Mouse (Mus musculus) MEL (cell line): ENCODE results near the gene Olfr1250. TPM values are rescaled to one million over a fixed set of nuclear protein-coding genes. Genes with fewer than 3 reads are reported as not detected.
"Not testable (repeated sequence)": the region's sequence is repeated elsewhere in the genome, so short reads cannot be mapped to it uniquely, and the experiment has no call there.

Experiments used
- DNase-seq: peaks from one replicate; pipeline ENCODE4 v3.0.0; 2011; ENCODE audit warnings: low read depth, low spot score
- H3K27ac ChIP-seq: 2 replicates; pipeline ENCODE4 v1.5.1; 2012; ENCODE audit warnings: low read depth, mild to moderate bottlenecking, control low read depth, low read length, moderate library complexity; ENCODE audit not compliant: control insufficient read depth
- H3K27me3 ChIP-seq, 2 experiments: fragments of 150-350 bp in 1 of 2; sonication (generic) in 1 of 2; 2 replicates each; pipeline ENCODE4 v1.6.1; 2012; ENCODE audit warnings: low read length in 2 of 2, mild to moderate bottlenecking in 2 of 2, improper control_type of control experiment in 1 of 2, moderate library complexity in 1 of 2; ENCODE audit not compliant: insufficient read depth in 2 of 2, control insufficient read depth in 1 of 2
- H3K36me3 ChIP-seq, 2 experiments: 2 replicates each; pipeline ENCODE4 v1.6.1; 2012 to 2014; ENCODE audit warnings: low read length in 2 of 2, improper control_type of control experiment in 1 of 2, inconsistent platforms in 1 of 2, mild to moderate bottlenecking in 1 of 2; ENCODE audit not compliant: insufficient read depth in 2 of 2, control insufficient read depth in 1 of 2
- H3K4me1 ChIP-seq, 2 experiments: fragments of 150-350 bp in 1 of 2; sonication (generic) in 1 of 2; 2 replicates each; pipeline ENCODE4 v1.6.1; 2012; ENCODE audit warnings: low read length in 2 of 2, improper control_type of control experiment in 1 of 2, mild to moderate bottlenecking in 1 of 2; ENCODE audit not compliant: insufficient read depth in 2 of 2, control insufficient read depth in 1 of 2
- H3K4me3 ChIP-seq, 2 experiments: fragments of 150-350 bp in 1 of 2; sonication (generic) in 1 of 2; 2 replicates each; pipeline ENCODE4 v1.5.1; 2012; ENCODE audit warnings: low read depth in 2 of 2, low read length in 2 of 2, mild to moderate bottlenecking in 2 of 2, moderate library complexity in 2 of 2, control low read depth in 1 of 2, improper control_type of control experiment in 1 of 2; ENCODE audit not compliant: control insufficient read depth in 1 of 2, insufficient read depth in 1 of 2
- H3K79me2 ChIP-seq: 2 replicates; pipeline ENCODE4 v1.6.1; 2012; ENCODE audit warnings: mild to moderate bottlenecking, low read length, moderate library complexity; ENCODE audit not compliant: control insufficient read depth, poor library complexity, insufficient read depth
- H3K9ac ChIP-seq: 2 replicates; pipeline ENCODE4 v1.6.1; 2012; ENCODE audit warnings: low read depth, mild to moderate bottlenecking, control low read depth, low read length, moderate library complexity; ENCODE audit not compliant: control insufficient read depth, poor library complexity, severe bottlenecking
- H3K9me3 ChIP-seq: fragments of 150-350 bp; sonication (generic); replicated peaks from 2 replicates; pipeline ENCODE4 v1.6.1; 2012; ENCODE audit warnings: mild to moderate bottlenecking, low read length, improper control_type of control experiment, moderate library complexity; ENCODE audit not compliant: insufficient read depth
- BHLHE40 ChIP-seq: IDR thresholded peaks from 2 replicates; pipeline ENCODE4 v1.6.1; 2012; ENCODE audit warnings: low read depth, mild to moderate bottlenecking, inconsistent platforms, low read length, improper control_type of control experiment, borderline replicate concordance
- CHD2 ChIP-seq: IDR thresholded peaks from 2 replicates; pipeline ENCODE4 v1.6.1; 2011; ENCODE audit warnings: low read length, improper control_type of control experiment
- E2F4 ChIP-seq: IDR thresholded peaks from 2 replicates; pipeline ENCODE4 v1.6.1; 2011; ENCODE audit warnings: low read depth, low read length, improper control_type of control experiment, borderline replicate concordance
- ELF1 ChIP-seq: IDR thresholded peaks from 2 replicates; pipeline ENCODE4 v1.6.1; 2014; ENCODE audit warnings: low read depth, mild to moderate bottlenecking, inconsistent platforms, low read length, improper control_type of control experiment, moderate library complexity
- ETS1 ChIP-seq: IDR thresholded peaks from 2 replicates; pipeline ENCODE4 v1.6.1; 2012; ENCODE audit warnings: low read depth, mild to moderate bottlenecking, inconsistent platforms, low read length, improper control_type of control experiment, moderate library complexity
- GATA1 ChIP-seq: IDR thresholded peaks from 2 replicates; pipeline ENCODE4 v1.6.1; 2011; ENCODE audit warnings: low read depth, low read length, improper control_type of control experiment
- JUND ChIP-seq: IDR thresholded peaks from 2 replicates; pipeline ENCODE4 v1.6.1; 2011; ENCODE audit warnings: low read depth, mild to moderate bottlenecking, improper control_type of control experiment, low read length
- KAT2A ChIP-seq: conservative IDR thresholded peaks from 2 replicates; pipeline ENCODE4 v1.6.1; 2012; ENCODE audit warnings: low read depth, low read length, improper control_type of control experiment, inconsistent platforms
- MAFK ChIP-seq: IDR thresholded peaks from 2 replicates; pipeline ENCODE4 v1.6.1; 2011; ENCODE audit warnings: low read depth, mild to moderate bottlenecking, low read length, improper control_type of control experiment, borderline replicate concordance
- MAX ChIP-seq: IDR thresholded peaks from 2 replicates; pipeline ENCODE4 v1.6.1; 2011; ENCODE audit warnings: low read length, improper control_type of control experiment
- MAZ ChIP-seq: IDR thresholded peaks from 2 replicates; pipeline ENCODE4 v1.6.1; 2012; ENCODE audit warnings: low read depth, mild to moderate bottlenecking, inconsistent platforms, low read length, improper control_type of control experiment
- MEF2A ChIP-seq: IDR thresholded peaks from 2 replicates; pipeline ENCODE4 v1.6.1; 2014; ENCODE audit warnings: low read depth, mild to moderate bottlenecking, inconsistent platforms, low read length, improper control_type of control experiment; ENCODE audit not compliant: poor library complexity, insufficient replicate concordance, severe bottlenecking; ENCODE audit errors: extremely low read depth
- MYB ChIP-seq: IDR thresholded peaks from 2 replicates; pipeline ENCODE4 v1.6.1; 2011; ENCODE audit warnings: mild to moderate bottlenecking, low read depth, low read length, improper control_type of control experiment
- POLR2A ChIP-seq, 2 experiments: IDR thresholded peaks; 2 replicates each; pipeline ENCODE4 v1.6.1; 2011 to 2012; ENCODE audit warnings: low read length in 2 of 2, mild to moderate bottlenecking in 2 of 2, control low read depth in 1 of 2, improper control_type of control experiment in 1 of 2, low read depth in 1 of 2, moderate library complexity in 1 of 2; ENCODE audit not compliant: control insufficient read depth in 1 of 2, insufficient read depth in 1 of 2, poor library complexity in 1 of 2
- POLR2AphosphoS2 ChIP-seq: IDR thresholded peaks from 2 replicates; pipeline ENCODE4 v1.6.1; 2011; ENCODE audit warnings: low read length, improper control_type of control experiment
- RAD21 ChIP-seq: IDR thresholded peaks from 2 replicates; pipeline ENCODE4 v1.6.1; 2011; ENCODE audit warnings: mild to moderate bottlenecking, low read depth, low read length, improper control_type of control experiment
- RCOR1 ChIP-seq: IDR thresholded peaks from 2 replicates; pipeline ENCODE4 v1.6.1; 2012; ENCODE audit warnings: low read depth, mild to moderate bottlenecking, inconsistent platforms, low read length, improper control_type of control experiment
- SIN3A ChIP-seq: IDR thresholded peaks from 2 replicates; pipeline ENCODE4 v1.6.1; 2012; ENCODE audit warnings: low read length, improper control_type of control experiment, inconsistent platforms
- TBP ChIP-seq: IDR thresholded peaks from 2 replicates; pipeline ENCODE4 v1.8.0; 2011; ENCODE audit warnings: low read depth, low read length, improper control_type of control experiment
- TCF12 ChIP-seq: IDR thresholded peaks from 2 replicates; pipeline ENCODE4 v1.6.1; 2014; ENCODE audit warnings: low read depth, mild to moderate bottlenecking, inconsistent platforms, low read length, improper control_type of control experiment, moderate library complexity
- UBTF ChIP-seq: IDR thresholded peaks from 2 replicates; pipeline ENCODE4 v1.6.1; 2012; ENCODE audit warnings: low read depth, mild to moderate bottlenecking, inconsistent platforms, low read length, improper control_type of control experiment, moderate library complexity, borderline replicate concordance; ENCODE audit not compliant: insufficient read depth
- USF1 ChIP-seq: IDR thresholded peaks from 2 replicates; pipeline ENCODE4 v1.6.1; 2014; ENCODE audit warnings: low read depth, mild to moderate bottlenecking, inconsistent platforms, low read length, improper control_type of control experiment, moderate library complexity
- USF2 ChIP-seq, 2 experiments: IDR thresholded peaks; 2 replicates each; pipeline ENCODE4 v1.6.1; 2011 to 2012; ENCODE audit warnings: improper control_type of control experiment in 2 of 2, low read length in 2 of 2, borderline replicate concordance in 1 of 2, inconsistent platforms in 1 of 2, low read depth in 1 of 2, mild to moderate bottlenecking in 1 of 2; ENCODE audit not compliant: insufficient read depth in 1 of 2
- ZC3H11A ChIP-seq: IDR thresholded peaks from 2 replicates; pipeline ENCODE4 v1.6.1; 2012; ENCODE audit warnings: low read depth, mild to moderate bottlenecking, inconsistent platforms, low read length, improper control_type of control experiment
- ZMIZ1 ChIP-seq: IDR thresholded peaks from 2 replicates; pipeline ENCODE4 v1.6.1; 2012; ENCODE audit warnings: low read depth, mild to moderate bottlenecking, inconsistent platforms, low read length, improper control_type of control experiment, moderate library complexity
- ZNF384 ChIP-seq: IDR thresholded peaks from 2 replicates; pipeline ENCODE4 v1.6.1; 2012; ENCODE audit warnings: low read depth, mild to moderate bottlenecking, inconsistent platforms, low read length, improper control_type of control experiment
- polyA plus RNA-seq, 2 experiments: library from polyadenylated mRNA; stranded (reverse) in 1 of 2; unstranded in 1 of 2; fragments of >175 nt in 1 of 2; fragments of >200 nt in 1 of 2; gene quantifications; 2 replicates each; pipeline versions ENCODE4 v1.2.1 to v1.2.4; 2012; ENCODE audit warnings: low replicate concordance in 2 of 2, low read depth in 1 of 2; ENCODE audit not compliant: insufficient read length in 2 of 2, insufficient read depth in 1 of 2, missing spikeins in 1 of 2
- total RNA-seq: library from RNA; depleted of rRNA; stranded (reverse); fragments of 300-350 nt; gene quantifications from 2 replicates; pipeline ENCODE4 v1.2.3, GENCODE M21; 2012

Gene Olfr1250
- total and polyA plus RNA-seq, 3 experiments = not detected

DNA sequence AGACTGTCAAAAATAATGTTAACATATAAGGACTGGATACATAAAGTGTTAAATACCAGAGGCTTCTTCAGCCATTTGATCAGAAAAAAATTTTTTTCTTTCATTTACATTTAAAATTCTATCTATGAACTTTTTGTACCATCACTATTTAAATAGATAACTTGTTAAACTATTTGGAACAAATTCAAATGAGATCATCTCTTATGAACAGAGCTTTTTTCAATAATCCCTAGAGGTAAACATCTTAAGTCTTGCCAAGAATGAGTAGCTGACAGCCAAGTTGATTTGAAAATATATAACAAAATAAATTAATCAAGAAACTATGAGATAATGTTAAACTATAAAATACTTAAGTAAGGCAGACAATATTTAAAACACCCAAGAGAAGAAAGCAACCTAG lies 10.6 kb upstream of the Olfr1250 start, which contains the start of gene Olfr1251:
Gene Olfr1251 (minus strand): TSS at position 101 of the 400 bp plus-strand sequence.
- no peak for DNase-seq
- no peaks in the 10 kb centered on the region for H3K9me3 ChIP-seq
- H3K27ac ChIP-seq = no peak within 1 kb of the TSS
- no peaks in the 10 kb centered on the region for H3K79me2 ChIP-seq
- H3K27me3 ChIP-seq = no peaks in the 10 kb centered on the region
- no peak within 1 kb of the TSS for H3K9ac ChIP-seq
- H3K36me3 ChIP-seq = no peaks in the 10 kb centered on the region
- TF ChIP-seq ETS1 (no peak), UBTF (no peak), JUND (no peak), USF1 (no peak), MYB (no peak), GATA1 (no peak), TCF12 (no peak), POLR2A (IDR thresholded peaks at IDR 0.05; ENCODE audit: control insufficient read depth in 1 of 2, insufficient read depth in 1 of 2, low read depth in 1 of 2, low read length in 2 of 2, poor library complexity in 1 of 2) (no peak), E2F4 (no peak), POLR2AphosphoS2 (no peak), CHD2 (no peak), ELF1 (no peak), KAT2A (no peak), ZNF384 (no peak), MAFK (no peak), MAZ (no peak), BHLHE40 (no peak), ZMIZ1 (no peak), RAD21 (no peak), RCOR1 (no peak)
- H3K4me1 ChIP-seq = no peaks in the 10 kb centered on the region
- no peak within 1 kb of the TSS for H3K4me3 ChIP-seq

DNA sequence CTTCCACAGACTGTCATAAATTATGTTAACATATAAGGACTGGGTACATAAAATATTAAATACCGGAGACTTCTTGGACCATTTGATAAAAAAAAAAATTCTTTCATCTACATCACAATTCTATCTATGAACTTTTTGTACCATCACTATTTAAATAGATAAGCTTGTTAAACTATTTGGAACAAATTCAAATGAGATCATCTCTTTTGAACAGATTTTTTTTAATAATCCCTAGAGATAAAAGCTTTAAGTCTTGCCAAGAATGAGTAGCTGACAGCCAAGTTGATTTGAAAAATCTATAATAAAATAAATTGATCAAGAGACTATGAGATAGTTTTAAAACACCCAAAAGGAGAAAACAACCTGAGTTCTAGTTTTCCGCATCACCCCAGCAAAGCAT lies 26.4 kb downstream of the Olfr1250 start, which contains the start of gene Olfr1249:
Gene Olfr1249 (minus strand): TSS at position 101 of the 400 bp plus-strand sequence.
- TF ChIP-seq USF2 (IDR thresholded peaks at IDR 0.05; ENCODE audit: borderline replicate concordance in 1 of 2, insufficient read depth in 1 of 2, low read depth in 1 of 2, low read length in 2 of 2) = no peak
- TF ChIP-seq TBP = no peak
- no peak for TF ChIP-seq MAZ
- TF ChIP-seq MAX = no peak
- no peak for TF ChIP-seq SIN3A
- no peak for TF ChIP-seq ELF1
- no peak for TF ChIP-seq MAFK
- no peak for TF ChIP-seq ZC3H11A
- no peak for TF ChIP-seq MEF2A

DNA sequence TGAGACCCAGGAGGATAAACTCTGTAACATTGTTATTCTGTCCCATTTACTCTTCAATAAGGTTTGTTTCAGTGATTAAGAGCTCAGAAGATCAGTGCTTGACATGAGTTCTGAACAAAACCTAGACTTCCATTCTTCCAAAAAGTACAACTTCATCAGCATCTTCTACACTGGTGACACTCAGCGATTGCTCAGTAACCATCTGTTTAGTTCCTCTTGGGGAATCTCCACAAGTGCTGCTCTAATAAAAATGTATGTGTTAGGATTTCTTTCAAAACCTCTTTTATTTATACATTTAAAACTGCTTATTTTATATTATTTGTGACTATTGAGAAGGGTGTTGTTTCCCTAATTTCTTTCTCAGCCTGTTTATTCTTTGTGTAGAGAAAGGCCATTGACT lies 43.1 kb downstream of the Olfr1250 start, which contains the start of gene Olfr1248:
Gene Olfr1248 (minus strand): TSS at position 101 of the 400 bp plus-strand sequence.
- not testable (repeated sequence) for H3K27ac ChIP-seq, H3K4me3 ChIP-seq, H3K79me2 ChIP-seq, H3K9ac ChIP-seq, H3K36me3 ChIP-seq, H3K4me1 ChIP-seq, DNase-seq, H3K27me3 ChIP-seq, H3K9me3 ChIP-seq

More for the DNA sequence above, 26.4 kb downstream of the Olfr1250 start, which contains the start of gene Olfr1249:
- Histone ChIP-seq H3K79me2 (no peaks in the 10 kb centered on the region), H3K4me3 (no peak within 1 kb of the TSS), H3K9me3 (no peaks in the 10 kb centered on the region), H3K36me3 (no peaks in the 10 kb centered on the region), H3K9ac (no peak within 1 kb of the TSS), H3K27me3 (no peaks in the 10 kb centered on the region), H3K4me1 (no peaks in the 10 kb centered on the region), H3K27ac (no peak within 1 kb of the TSS)
- no peak for DNase-seq
